Mouse (Mus musculus) heart, adult 2 months (tissue): ENCODE results near the gene Tnn. TPM values are rescaled to one million over a fixed set of nuclear protein-coding genes. Genes with fewer than 3 reads are reported as not detected.

Experiments used
- DNase-seq, 2 experiments: peaks; one replicate each; pipeline ENCODE4 v3.0.0; 2021
- H3K27ac ChIP-seq: fragments of 200-600 bp; 2 replicates; pipeline ENCODE4 v1.8.1; 2022
- H3K27me3 ChIP-seq: fragments of 200-500 bp; 2 replicates; pipeline ENCODE4 v1.6.1; 2012; ENCODE audit warnings: mild to moderate bottlenecking, low read length, inconsistent platforms, mixed read lengths; ENCODE audit not compliant: control insufficient read depth, insufficient read depth
- H3K36me3 ChIP-seq: fragments of 200-500 bp; 2 replicates; pipeline ENCODE4 v1.6.1; 2012; ENCODE audit warnings: low read length, inconsistent platforms; ENCODE audit not compliant: control insufficient read depth, insufficient read depth
- H3K4me1 ChIP-seq: fragments of 200-500 bp; 2 replicates; pipeline ENCODE4 v1.6.1; 2011; ENCODE audit warnings: low read length; ENCODE audit not compliant: control insufficient read depth, insufficient read depth
- H3K4me3 ChIP-seq: fragments of 200-600 bp; 2 replicates; pipeline ENCODE4 v1.8.1; 2022
- H3K79me2 ChIP-seq: fragments of 200-500 bp; replicated peaks from 2 replicates; pipeline ENCODE4 v1.6.1; 2012; ENCODE audit warnings: mild to moderate bottlenecking, inconsistent platforms, low read length, moderate library complexity, mixed read lengths; ENCODE audit not compliant: control insufficient read depth, insufficient read depth
- H3K9ac ChIP-seq: fragments of 200-500 bp; 2 replicates; pipeline ENCODE4 v1.6.1; 2012; ENCODE audit warnings: low read depth, mild to moderate bottlenecking, control low read depth, inconsistent platforms, low read length, mixed read lengths
- CTCF ChIP-seq: fragments of 200-600 bp; IDR thresholded peaks from 2 replicates; pipeline ENCODE4 v1.8.1; 2022; ENCODE audit warnings: antibody characterized with exemption, mild to moderate bottlenecking, moderate library complexity
- EP300 ChIP-seq: fragments of 200-500 bp; IDR thresholded peaks from 2 replicates; pipeline ENCODE4 v1.6.1; 2011; ENCODE audit warnings: low read depth, low read length, control low read depth; ENCODE audit not compliant: insufficient read depth
- POLR2A ChIP-seq: fragments of 200-500 bp; IDR thresholded peaks from 2 replicates; pipeline ENCODE4 v1.6.1; 2011; ENCODE audit warnings: mild to moderate bottlenecking, low read depth, low read length, control low read depth; ENCODE audit not compliant: insufficient read depth
- WGBS: fragments of 180-500 bp; shearing (Covaris S2); methylation state at CpG from one replicate; pipeline ENCODE4 v1.1.7; 2018; 5-methylcytosine and 5-hydroxymethylcytosine counted together
- intact Hi-C: fragments of 180-260 bp; cut with DNase I; formaldehyde crosslinking; loops from one replicate; pipeline ENCODE4 v1.15.1; 2025
- polyA plus RNA-seq: library from polyadenylated mRNA; depleted of rRNA; stranded (reverse); fragments of >200 nt; gene quantifications from 2 replicates; pipeline ENCODE4 v1.2.3, GENCODE M21; 2012
- total RNA-seq, 2 experiments: library from RNA; stranded (reverse); gene quantifications; 2 replicates each; pipeline ENCODE4 v1.2.3; 2021

Gene Tnn
- total and polyA plus RNA-seq, 3 experiments: 0.06 TPM; not detected in 2

DNA sequence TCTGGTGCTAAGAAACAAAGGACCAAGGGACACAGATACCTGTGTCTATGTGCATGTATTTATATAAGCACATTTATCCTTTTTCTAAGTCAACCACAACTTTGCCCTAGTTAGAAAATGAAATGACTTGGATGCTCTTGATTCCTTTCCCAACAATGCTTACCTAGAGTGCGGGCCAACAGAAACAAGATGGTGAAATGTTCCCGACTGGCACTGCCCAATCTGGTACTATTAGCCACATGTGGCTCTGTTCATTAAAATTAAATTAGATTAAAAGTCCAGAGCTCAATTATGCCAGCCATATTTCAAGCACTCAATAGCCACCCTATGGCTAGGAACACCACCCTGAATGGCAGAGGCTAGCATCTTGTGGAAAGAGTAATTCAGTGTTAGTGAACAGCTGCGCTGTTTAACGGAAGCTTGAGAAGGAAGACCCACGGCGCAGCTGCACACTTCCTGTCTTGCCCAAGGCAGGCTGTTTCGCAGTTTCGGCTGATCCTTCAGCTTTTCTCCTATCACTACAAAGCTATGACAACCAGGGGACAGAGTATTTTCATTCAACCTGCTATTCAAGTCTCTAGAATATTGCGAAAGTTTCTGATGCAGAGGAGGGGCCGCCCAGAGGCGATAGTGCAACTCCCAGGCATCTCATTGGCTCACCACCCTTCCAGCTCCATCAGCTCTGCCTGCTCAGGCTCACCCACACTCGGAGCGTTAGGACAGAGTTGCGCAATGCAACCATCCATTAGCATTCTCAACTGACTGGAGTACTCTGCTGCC is 74.3 kb downstream of the Tnn start:
- H3K27ac ChIP-seq: 0 out of 2 replicates have a peak overlapping the region, but pooled peaks have one; percentile 3
- H3K4me3 ChIP-seq: no peak overlapping the region
- 59% methylated on average over 14 of the region's 14 CpGs for WGBS
- TF ChIP-seq CTCF: no peak
- no peak for TF ChIP-seq POLR2A
- TF ChIP-seq EP300: no peak
- peak; percentile 64 to 79 for DNase-seq
- no peaks in the 10 kb centered on the region for H3K36me3 ChIP-seq
- no peaks in the 10 kb centered on the region for H3K4me1 ChIP-seq
- no peaks in the 10 kb centered on the region for H3K79me2 ChIP-seq
- intact Hi-C loops: loop anchor here (5.0 kb wide), 1 partner anchor 37 kb away; the partner anchor contains the start of gene 4930523C07Rik
- no peaks in the 10 kb centered on the region for H3K27me3 ChIP-seq
- no peak overlapping the region for H3K9ac ChIP-seq

DNA sequence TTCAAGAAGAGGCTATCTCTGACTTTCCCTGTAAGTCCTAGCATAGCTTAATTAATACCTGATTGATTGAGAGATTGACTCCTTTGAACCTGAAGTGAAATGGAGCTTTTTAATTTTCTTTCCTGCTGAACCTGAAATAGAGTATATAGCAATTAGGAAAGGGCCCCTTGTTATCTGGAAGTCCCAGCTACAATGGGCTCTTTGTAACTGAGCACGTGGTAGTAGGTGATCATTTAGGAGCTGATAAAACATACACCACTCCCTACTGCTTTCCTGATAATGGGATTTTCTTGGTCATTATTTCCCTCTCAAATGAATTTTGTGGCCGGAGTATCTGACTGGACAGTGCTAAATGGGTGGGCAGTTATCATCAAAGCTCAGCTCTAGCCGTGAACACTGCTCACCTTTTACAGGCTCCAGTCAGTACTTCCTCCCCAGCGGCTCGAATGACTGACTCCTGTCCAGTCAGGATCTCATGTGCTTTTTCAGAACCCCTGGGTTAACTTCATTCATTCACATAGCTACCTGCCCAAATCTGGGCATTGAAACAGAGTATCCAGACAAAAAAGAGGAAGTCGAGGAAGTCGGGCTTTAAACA is 88.7 kb downstream of the Tnn start:
- H3K79me2 ChIP-seq: peaks cover 4% of the 10 kb centered on the region
- DNase-seq: no peak
- H3K9ac ChIP-seq: no peak overlapping the region
- H3K4me1 ChIP-seq: peaks cover 5% of the 10 kb centered on the region
- peaks cover 6% of the 10 kb centered on the region for H3K36me3 ChIP-seq
- H3K4me3 ChIP-seq: no peak overlapping the region
- no peak overlapping the region for H3K27ac ChIP-seq
- 79% methylated on average over 7 of the region's 7 CpGs for WGBS
- H3K27me3 ChIP-seq: no peaks in the 10 kb centered on the region
- intact Hi-C loops: loop anchor here (5.0 kb wide), 1 partner anchor 152 kb away; no protein-coding TSS in a partner anchor
- TF ChIP-seq CTCF (no peak), POLR2A (no peak), EP300 (no peak)

DNA sequence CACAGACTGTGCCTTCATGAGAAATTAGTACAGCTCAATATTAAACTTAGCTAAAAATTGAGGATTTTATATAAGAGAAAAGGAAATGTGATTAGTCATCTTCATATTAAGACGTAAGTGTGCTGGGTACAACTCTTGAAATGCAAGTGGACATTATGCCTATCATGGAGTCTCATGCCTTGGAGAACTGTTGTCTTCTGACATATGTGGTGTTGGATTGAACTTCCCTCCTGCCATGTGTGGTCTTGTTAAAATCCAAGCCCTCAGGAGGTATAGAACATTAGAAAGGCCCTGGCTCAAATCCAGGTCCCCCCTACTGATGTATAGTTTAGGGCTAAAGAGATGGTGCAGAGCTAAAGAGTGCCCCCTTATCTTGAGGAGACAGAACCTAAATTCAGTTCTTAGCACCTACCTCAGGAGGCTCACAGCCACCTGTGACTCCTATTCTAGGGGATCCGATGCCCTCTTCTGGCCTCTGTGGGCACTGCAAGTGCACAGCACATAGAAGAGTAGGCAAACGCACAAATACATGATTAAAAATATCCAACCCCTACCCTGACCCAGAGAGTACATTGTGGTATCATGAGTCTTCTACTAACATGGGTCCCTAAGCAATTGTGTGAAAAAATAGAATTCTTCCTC is 91.5 kb downstream of the Tnn start:
- peak; percentile 30 to 73 for DNase-seq

DNA sequence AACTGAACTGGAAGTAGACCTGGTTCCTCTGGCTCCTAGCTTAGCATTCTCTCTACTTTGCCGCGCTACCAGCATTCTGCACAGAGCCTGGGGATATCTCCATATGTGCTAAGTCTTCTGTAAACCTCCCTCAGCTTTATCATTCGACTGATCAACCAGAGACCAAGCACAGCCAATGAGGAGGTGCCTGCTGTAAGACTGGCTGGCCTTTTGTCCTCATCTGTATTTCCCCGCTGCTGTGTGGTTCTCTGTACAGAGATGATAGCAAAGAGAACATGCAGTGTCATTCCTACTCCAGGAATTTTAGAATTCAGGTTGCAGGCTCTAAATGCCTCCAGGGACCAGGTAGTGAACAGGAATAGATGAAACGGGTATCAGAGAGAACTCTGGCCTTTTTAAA is 92.1 kb downstream of the Tnn start:
- H3K79me2 ChIP-seq: peaks cover 5% of the 10 kb centered on the region
- H3K9ac ChIP-seq: no peak overlapping the region
- H3K36me3 ChIP-seq: peaks cover 25% of the 10 kb centered on the region
- no peak for DNase-seq
- H3K27ac ChIP-seq: peak overlapping the region; percentile 2
- peaks cover 14% of the 10 kb centered on the region for H3K4me1 ChIP-seq
- TF ChIP-seq EP300 (no peak), POLR2A (no peak), CTCF (no peak)
- WGBS: 85% methylated on average over 5 of the region's 5 CpGs
- no peaks in the 10 kb centered on the region for H3K27me3 ChIP-seq
- H3K4me3 ChIP-seq: no peak overlapping the region
- intact Hi-C loops: loop anchor here (5.0 kb wide), 1 partner anchor 149 kb away; no protein-coding TSS in a partner anchor

More for the DNA sequence above, 91.5 kb downstream of the Tnn start:
- WGBS: 57% methylated on average over 3 of the region's 3 CpGs
- Histone ChIP-seq H3K36me3 (peaks cover 24% of the 10 kb centered on the region), H3K27me3 (no peaks in the 10 kb centered on the region), H3K27ac (no peak overlapping the region), H3K4me3 (no peak overlapping the region), H3K4me1 (peaks cover 14% of the 10 kb centered on the region), H3K79me2 (peaks cover 5% of the 10 kb centered on the region), H3K9ac (no peak overlapping the region)
- TF ChIP-seq POLR2A (no peak), CTCF (peak; percentile 90)
- intact Hi-C loops: loop anchor here (5.0 kb wide), 1 partner anchor 150 kb away; no protein-coding TSS in a partner anchor

DNA sequence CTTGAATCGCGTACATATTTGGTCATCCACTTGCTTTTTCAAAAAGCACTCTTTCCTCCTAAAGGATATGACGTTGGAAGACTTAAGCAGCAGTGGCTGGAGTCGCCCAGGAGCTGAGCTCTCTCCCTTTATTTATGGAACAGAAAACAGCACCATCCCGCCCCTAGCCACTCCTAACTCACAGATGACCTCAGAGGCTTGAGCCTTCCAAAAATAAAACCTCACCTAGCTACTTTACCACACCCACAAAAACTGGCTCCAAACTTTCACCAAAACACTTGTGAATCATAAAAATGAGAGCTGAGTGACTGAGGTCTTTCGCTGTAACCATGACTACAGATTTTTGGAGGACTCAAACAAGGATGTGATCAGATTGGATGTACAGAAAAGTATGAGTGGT is 92.8 kb downstream of the Tnn start:
- TF ChIP-seq EP300: no peak
- no peak overlapping the region for H3K9ac ChIP-seq
- peaks cover 28% of the 10 kb centered on the region for H3K36me3 ChIP-seq
- H3K4me3 ChIP-seq: no peak overlapping the region
- H3K27me3 ChIP-seq: no peaks in the 10 kb centered on the region
- H3K4me1 ChIP-seq: peaks cover 14% of the 10 kb centered on the region
- peak overlapping the region; percentile 34; the same call in 1 of the 2 replicates for H3K27ac ChIP-seq
- 35% methylated on average over 6 of the region's 6 CpGs for WGBS
- intact Hi-C loops: loop anchor here (5.0 kb wide), 1 partner anchor 148 kb away; no protein-coding TSS in a partner anchor
- peaks cover 5% of the 10 kb centered on the region for H3K79me2 ChIP-seq
- peak in 1 of 2 experiments; percentile 27 for DNase-seq
